Mouse (Mus musculus) cerebellum, postnatal 36 days (tissue): ENCODE measurements around the gene Gpr158.
"Not testable (repeated sequence)": the region's sequence is repeated elsewhere in the genome, so short reads cannot be mapped to it uniquely, and the experiment has no call there.

Experiments used
- DNase-seq, 2 experiments: peaks; one replicate each; pipeline ENCODE4 v3.0.0; 2021 to 2022; ENCODE audit warnings: mixed read lengths in 2 of 2

Gene Gpr158

GRCm38 (mm10) chr2:21367345-21368111 is at the start of gene Gpr158:
TSS of gene Gpr158 (plus strand) at chr2:21367542.
- peak; percentile 96 for DNase-seq

- DNase-seq, result peak; percentile 85 to 88
Measured at GRCm38 (mm10) chr2:21343821-21344220, 23.5 kb upstream of the Gpr158 start.

- DNase-seq, result peak; percentile 54 to 61
Measured at GRCm38 (mm10) chr2:21368351-21369170, 1.2 kb downstream of the Gpr158 start.

GRCm38 (mm10) chr2:21369171-21369485 is 1.8 kb downstream of the Gpr158 start:
- DNase-seq, result peak in 1 of 2 experiments; percentile 27

- DNase-seq, result peak; percentile 65 to 71
Measured at GRCm38 (mm10) chr2:21369556-21369955, 2.2 kb downstream of the Gpr158 start.

GRCm38 (mm10) chr2:21379516-21379915 is 12.2 kb downstream of the Gpr158 start:
- DNase-seq, result no peak

- DNase-seq, result no peak
Measured at GRCm38 (mm10) chr2:21392727-21393126, 25.4 kb downstream of the Gpr158 start.

GRCm38 (mm10) chr2:21397347-21397746 is 30.0 kb downstream of the Gpr158 start:
- DNase-seq, result peak; percentile 40

- DNase-seq, result peak in 1 of 2 experiments; percentile 21
Measured at GRCm38 (mm10) chr2:21399657-21400056, 32.3 kb downstream of the Gpr158 start.

GRCm38 (mm10) chr2:21405617-21406016 is 38.3 kb downstream of the Gpr158 start:
- DNase-seq, result peak; percentile 64 to 73

GRCm38 (mm10) chr2:21407443-21407985 is 40.2 kb downstream of the Gpr158 start:
- DNase-seq, result no peak

GRCm38 (mm10) chr2:21408821-21409220 is 41.5 kb downstream of the Gpr158 start:
- no peak for DNase-seq

- DNase-seq, result no peak
Measured at GRCm38 (mm10) chr2:21430288-21430687, 62.9 kb downstream of the Gpr158 start.

- no peak for DNase-seq
Measured at GRCm38 (mm10) chr2:21431182-21431581, 63.8 kb downstream of the Gpr158 start.

- no peak for DNase-seq
Measured at GRCm38 (mm10) chr2:21439626-21440025, 72.3 kb downstream of the Gpr158 start.

- DNase-seq, result not testable (repeated sequence)
Measured at GRCm38 (mm10) chr2:21460606-21461005, 93.3 kb downstream of the Gpr158 start.

GRCm38 (mm10) chr2:21474957-21475356 is 107.6 kb downstream of the Gpr158 start:
- DNase-seq, result no peak

GRCm38 (mm10) chr2:21496881-21497280 is 129.5 kb downstream of the Gpr158 start:
- DNase-seq, result no peak

GRCm38 (mm10) chr2:21497965-21498364 is 130.6 kb downstream of the Gpr158 start:
- no peak for DNase-seq

GRCm38 (mm10) chr2:21499399-21499798 is 132.1 kb downstream of the Gpr158 start:
- DNase-seq, result no peak

- DNase-seq, result no peak
Measured at GRCm38 (mm10) chr2:21507449-21507848, 140.1 kb downstream of the Gpr158 start.

- no peak for DNase-seq
Measured at GRCm38 (mm10) chr2:21530750-21531149, 163.4 kb downstream of the Gpr158 start.

GRCm38 (mm10) chr2:21619180-21619579 is 251.8 kb downstream of the Gpr158 start:
- no peak for DNase-seq

- DNase-seq, result peak; percentile 38 to 50
Measured at GRCm38 (mm10) chr2:21632136-21632535, 264.8 kb downstream of the Gpr158 start.
